Mouse (Mus musculus) myocyte (in vitro differentiated cells): ENCODE data around the gene Gab1.

Source experiments
- CEBPB ChIP-seq: IDR thresholded peaks from 2 replicates; pipeline ENCODE4 v1.6.1; 2011; ENCODE audit warnings: mild to moderate bottlenecking, moderate library complexity; ENCODE audit not compliant: poor library complexity, insufficient read depth, severe bottlenecking
- E2F4 ChIP-seq: IDR thresholded peaks from one replicate; pipeline ENCODE4 v1.6.1; 2011; ENCODE audit warnings: mild to moderate bottlenecking, control low read depth, moderate library complexity; ENCODE audit not compliant: insufficient read depth
- MAX ChIP-seq: IDR thresholded peaks from one replicate; pipeline ENCODE4 v1.6.1; 2011; ENCODE audit warnings: low read depth, mild to moderate bottlenecking, control low read depth
- MYOG ChIP-seq, 3 experiments: IDR thresholded peaks; one replicate each; pipeline ENCODE4 v1.6.1; 2011; ENCODE audit warnings: control low read depth in 2 of 3, low read depth in 2 of 3, mild to moderate bottlenecking in 2 of 3; ENCODE audit not compliant: insufficient read length in 2 of 3, control insufficient read depth in 1 of 3, insufficient read depth in 1 of 3
- POLR2A ChIP-seq: IDR thresholded peaks from one replicate; pipeline ENCODE4 v1.6.1; 2011; ENCODE audit warnings: low read depth, mild to moderate bottlenecking, control low read depth, moderate library complexity; ENCODE audit not compliant: insufficient read length
- SRF ChIP-seq: IDR thresholded peaks from one replicate; pipeline ENCODE4 v1.6.1; 2011; ENCODE audit warnings: low read depth; ENCODE audit not compliant: control insufficient read depth, insufficient read length
- TCF12 ChIP-seq: IDR thresholded peaks from one replicate; pipeline ENCODE4 v1.6.1; 2011; ENCODE audit warnings: mild to moderate bottlenecking, control low read depth; ENCODE audit not compliant: poor library complexity, insufficient read depth, severe bottlenecking
- TCF3 ChIP-seq: IDR thresholded peaks from one replicate; pipeline ENCODE4 v1.6.1; 2011; ENCODE audit warnings: low read depth, control low read depth; ENCODE audit not compliant: insufficient read length
- USF1 ChIP-seq: IDR thresholded peaks from one replicate; pipeline ENCODE4 v1.6.1; 2011; ENCODE audit warnings: low read depth, mild to moderate bottlenecking, control low read depth, moderate library complexity

DNA sequence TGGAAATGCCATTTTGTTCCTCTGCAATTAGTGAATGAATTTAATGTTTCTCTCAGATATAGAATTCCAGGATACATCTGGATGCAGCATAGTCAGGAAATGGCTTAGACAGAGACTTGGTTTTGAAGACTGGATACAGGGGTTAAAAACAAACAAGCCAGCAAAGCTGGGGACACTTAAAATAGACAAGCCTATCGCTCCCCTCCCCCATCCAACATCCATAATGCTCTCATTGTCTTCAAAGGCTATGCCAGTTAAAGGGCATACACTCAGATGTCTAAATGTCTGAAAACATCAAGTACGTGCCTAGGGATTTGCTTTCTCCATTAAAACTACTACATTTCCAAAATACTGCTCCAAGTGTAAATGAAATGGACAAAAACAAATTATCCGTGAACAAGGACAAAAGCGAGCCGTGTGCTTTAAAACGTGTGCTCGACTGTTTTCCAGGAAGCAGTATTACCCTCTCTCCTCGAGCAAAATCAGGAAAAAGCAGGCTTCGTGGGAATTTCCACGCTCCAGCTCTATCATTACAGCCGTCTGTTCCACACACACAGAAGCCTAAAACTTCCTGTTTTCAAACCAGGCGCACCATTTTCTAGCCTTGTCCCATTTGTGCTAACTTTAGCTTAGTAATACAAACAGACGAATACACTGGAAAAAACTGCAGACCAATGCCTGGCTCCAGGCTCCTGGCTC is 72.4 kb downstream of the Gab1 start:
- TF ChIP-seq MAX (no peak), POLR2A (no peak), MYOG (IDR thresholded peaks at IDR 0.05; ENCODE audit: control insufficient read depth in 1 of 3, insufficient read depth in 1 of 3, insufficient read length in 2 of 3, low read depth in 2 of 3) (no peak), E2F4 (no peak), USF1 (no peak), TCF3 (no peak), SRF (no peak), TCF12 (no peak), CEBPB (no peak)
